Mouse (Mus musculus) cerebellum, adult 2 months (tissue): ENCODE measurements around the gene Eid3.
A peak's percentile ranks its signal among the peaks of the same experiment; 100 is the strongest.

Source experiments
- CTCF ChIP-seq: fragments of 200-500 bp; IDR thresholded peaks from 2 replicates; pipeline ENCODE4 v1.5.1; 2011; ENCODE audit warnings: low read depth, mild to moderate bottlenecking, control low read depth, low read length, moderate library complexity, borderline replicate concordance; ENCODE audit not compliant: insufficient read depth
- POLR2A ChIP-seq: fragments of 200-500 bp; IDR thresholded peaks from 2 replicates; pipeline ENCODE4 v1.6.1; 2011; ENCODE audit warnings: low read length, control low read depth, borderline replicate concordance; ENCODE audit not compliant: insufficient read depth

- TF ChIP-seq CTCF (peak; percentile 48), POLR2A (no peak)
These were observed 43.8 kb downstream of the Eid3 start for GRCm38 (mm10) chr10:82910198-82910597.
